Mouse (Mus musculus) intestine, embryonic 14.5 days (tissue): ENCODE results near the gene Ldlrad1. TPM values are rescaled to one million over a fixed set of nuclear protein-coding genes. Genes with fewer than 3 reads are reported as not detected.

ENCODE experiments used
- ATAC-seq: fragments of 200-750 bp; cut with Nextera tagmentation; replicated peaks from 2 replicates; pipeline ENCODE4 v1.8.0; 2017; ENCODE audit warnings: low read depth, moderate number of reproducible peaks, moderate TSS enrichment, moderate library complexity; ENCODE audit not compliant: low FRiP score, low TSS enrichment
- DNase-seq: peaks from one replicate; pipeline ENCODE4 v3.0.0-alpha.2; 2018; ENCODE audit warnings: low spot score
- H3K27ac ChIP-seq: fragments of 300-500 bp; sonication (generic); 2 replicates; pipeline ENCODE4 v1.5.1; 2014; ENCODE audit warnings: low read depth, mild to moderate bottlenecking, control low read depth
- H3K27me3 ChIP-seq: fragments of 300-500 bp; sonication (generic); replicated peaks from 2 replicates; pipeline ENCODE4 v1.6.1; 2014; ENCODE audit warnings: low read length, control low read depth; ENCODE audit not compliant: control insufficient read depth, insufficient read depth
- H3K36me3 ChIP-seq: fragments of 300-500 bp; sonication (generic); 2 replicates; pipeline ENCODE4 v1.6.1; 2014; ENCODE audit warnings: low read length, control low read depth; ENCODE audit not compliant: control insufficient read depth, insufficient read depth
- H3K4me1 ChIP-seq: fragments of 300-500 bp; sonication (generic); replicated peaks from 2 replicates; pipeline ENCODE4 v1.6.1; 2014; ENCODE audit warnings: low read length, control low read depth, mixed read lengths; ENCODE audit not compliant: control insufficient read depth, insufficient read depth
- H3K4me2 ChIP-seq: fragments of 300-500 bp; sonication (generic); 2 replicates; pipeline ENCODE4 v1.6.1; 2014; ENCODE audit warnings: low read length
- H3K4me3 ChIP-seq: fragments of 300-500 bp; sonication (generic); 2 replicates; pipeline ENCODE4 v1.5.1; 2014; ENCODE audit warnings: low read depth, low read length, control low read depth, mixed read lengths
- H3K9ac ChIP-seq: fragments of 300-500 bp; sonication (generic); 2 replicates; pipeline ENCODE4 v1.6.1; 2014; ENCODE audit warnings: mild to moderate bottlenecking, low read length
- H3K9me3 ChIP-seq: fragments of 300-500 bp; sonication (generic); 2 replicates; pipeline ENCODE4 v1.6.1; 2016; ENCODE audit warnings: low read length, control low read depth; ENCODE audit not compliant: control insufficient read depth
- WGBS: fragments of 180-500 bp; shearing (Covaris S2); extraction: QIAGEN DNeasy Blood & Tissue Kit; methylation state at CpG from one replicate; pipeline ENCODE4 v1.1.7; 2014; 5-methylcytosine and 5-hydroxymethylcytosine counted together
- polyA plus RNA-seq: library from polyadenylated mRNA; unstranded; fragments of >200 nt; fragmentation: Nextera tagmentation; extraction: Ambion mirVana; gene quantifications from 2 replicates; pipeline ENCODE4 v1.2.1, GENCODE M21; 2014

Ldlrad1 gene
- polyA plus RNA-seq, 1 experiment from 2014 or later: not detected

GRCm38 (mm10) chr4:107198072-107198471, 10.9 kb upstream of the Ldlrad1 start:
- no peaks in the 10 kb centered on the region for H3K9me3 ChIP-seq
- H3K27ac ChIP-seq: no peak overlapping the region
- WGBS: 88% methylated on average over 5 of the region's 5 CpGs
- H3K9ac ChIP-seq: no peak overlapping the region
- H3K27me3 ChIP-seq: no peaks in the 10 kb centered on the region
- no peak overlapping the region for H3K4me3 ChIP-seq
- H3K4me2 ChIP-seq: no peak overlapping the region
- H3K36me3 ChIP-seq: peaks cover 97% of the 10 kb centered on the region
- no peak for DNase-seq
- no peak for ATAC-seq
- no peaks in the 10 kb centered on the region for H3K4me1 ChIP-seq

- Histone ChIP-seq H3K9ac (no peak overlapping the region), H3K4me3 (no peak overlapping the region), H3K36me3 (peaks cover 87% of the 10 kb centered on the region), H3K9me3 (no peaks in the 10 kb centered on the region), H3K27me3 (no peaks in the 10 kb centered on the region), H3K4me1 (no peaks in the 10 kb centered on the region), H3K4me2 (no peak overlapping the region), H3K27ac (no peak overlapping the region)
- no peak for DNase-seq
- 93% methylated on average over 3 of the region's 3 CpGs for WGBS
- no peak for ATAC-seq
Measured at GRCm38 (mm10) chr4:107201779-107202178, 7.2 kb upstream of the Ldlrad1 start.

GRCm38 (mm10) chr4:107203001-107203400, 6.0 kb upstream of the Ldlrad1 start:
- DNase-seq (no peak), ATAC-seq (no peak)
- no peaks in the 10 kb centered on the region for H3K4me1 ChIP-seq
- no peak overlapping the region for H3K27ac ChIP-seq
- H3K9me3 ChIP-seq: no peaks in the 10 kb centered on the region
- peaks cover 83% of the 10 kb centered on the region for H3K36me3 ChIP-seq
- H3K4me3 ChIP-seq: no peak overlapping the region
- H3K27me3 ChIP-seq: no peaks in the 10 kb centered on the region
- WGBS: 83% methylated on average over 7 of the region's 7 CpGs
- H3K4me2 ChIP-seq: no peak overlapping the region
- H3K9ac ChIP-seq: no peak overlapping the region

- no peak for DNase-seq
- peaks cover 48% of the 10 kb centered on the region for H3K36me3 ChIP-seq
- H3K9me3 ChIP-seq: no peaks in the 10 kb centered on the region
- no peak overlapping the region for H3K27ac ChIP-seq
- H3K27me3 ChIP-seq: no peaks in the 10 kb centered on the region
- no peak overlapping the region for H3K4me3 ChIP-seq
- WGBS: 94% methylated on average over 2 of the region's 2 CpGs
- no peaks in the 10 kb centered on the region for H3K4me1 ChIP-seq
- H3K4me2 ChIP-seq: no peak overlapping the region
- no peak for ATAC-seq
- no peak overlapping the region for H3K9ac ChIP-seq
Measured at GRCm38 (mm10) chr4:107207016-107207415, 2.0 kb upstream of the Ldlrad1 start.

GRCm38 (mm10) chr4:107210483-107211097, 1.6 kb downstream of the Ldlrad1 start:
- DNase-seq (no peak), ATAC-seq (no peak)
- H3K36me3 ChIP-seq: peaks cover 19% of the 10 kb centered on the region
- H3K27me3 ChIP-seq: no peaks in the 10 kb centered on the region
- no peak overlapping the region for H3K9ac ChIP-seq
- H3K4me1 ChIP-seq: no peaks in the 10 kb centered on the region
- H3K9me3 ChIP-seq: no peaks in the 10 kb centered on the region
- no peak overlapping the region for H3K4me2 ChIP-seq
- H3K27ac ChIP-seq: no peak overlapping the region
- no peak overlapping the region for H3K4me3 ChIP-seq
- WGBS: 40% methylated on average over 5 of the region's 5 CpGs

- 85% methylated on average over 4 of the region's 4 CpGs for WGBS
- Histone ChIP-seq H3K4me3 (no peak overlapping the region), H3K9ac (no peak overlapping the region), H3K27ac (no peak overlapping the region), H3K9me3 (no peaks in the 10 kb centered on the region), H3K4me2 (no peak overlapping the region), H3K4me1 (no peaks in the 10 kb centered on the region), H3K36me3 (peaks cover 15% of the 10 kb centered on the region), H3K27me3 (no peaks in the 10 kb centered on the region)
- DNase-seq: no peak
- no peak for ATAC-seq
Measured at GRCm38 (mm10) chr4:107211465-107211864, 2.5 kb downstream of the Ldlrad1 start.

GRCm38 (mm10) chr4:107211936-107212335, 3.0 kb downstream of the Ldlrad1 start:
- H3K4me2 ChIP-seq: no peak overlapping the region
- no peaks in the 10 kb centered on the region for H3K9me3 ChIP-seq
- H3K9ac ChIP-seq: no peak overlapping the region
- ATAC-seq (no peak), DNase-seq (no peak)
- H3K4me1 ChIP-seq: no peaks in the 10 kb centered on the region
- WGBS: 82% methylated on average over 5 of the region's 5 CpGs
- no peaks in the 10 kb centered on the region for H3K27me3 ChIP-seq
- peaks cover 10% of the 10 kb centered on the region for H3K36me3 ChIP-seq
- no peak overlapping the region for H3K27ac ChIP-seq
- no peak overlapping the region for H3K4me3 ChIP-seq

GRCm38 (mm10) chr4:107213279-107214011, 4.5 kb downstream of the Ldlrad1 start:
- Histone ChIP-seq H3K4me1 (no peaks in the 10 kb centered on the region), H3K36me3 (0 out of 2 replicates have a peak, but pooled peaks cover 4% of the 10 kb centered on the region), H3K9ac (no peak overlapping the region), H3K27ac (no peak overlapping the region), H3K4me3 (no peak overlapping the region), H3K9me3 (no peaks in the 10 kb centered on the region), H3K4me2 (no peak overlapping the region), H3K27me3 (no peaks in the 10 kb centered on the region)
- ATAC-seq: no peak
- WGBS: 61% methylated on average over 12 of the region's 12 CpGs
- no peak for DNase-seq

GRCm38 (mm10) chr4:107217574-107217973, 8.6 kb downstream of the Ldlrad1 start:
- WGBS: 79% methylated on average over 9 of the region's 9 CpGs
- no peak for ATAC-seq
- no peak for DNase-seq
- Histone ChIP-seq H3K4me1 (no peaks in the 10 kb centered on the region), H3K9me3 (no peaks in the 10 kb centered on the region), H3K4me3 (no peak overlapping the region), H3K36me3 (no peaks in the 10 kb centered on the region), H3K9ac (no peak overlapping the region), H3K27me3 (no peaks in the 10 kb centered on the region), H3K4me2 (no peak overlapping the region), H3K27ac (no peak overlapping the region)
